Comparison of ENCODE assay signal across 8 mouse cellular contexts in the genomic region with DNA sequence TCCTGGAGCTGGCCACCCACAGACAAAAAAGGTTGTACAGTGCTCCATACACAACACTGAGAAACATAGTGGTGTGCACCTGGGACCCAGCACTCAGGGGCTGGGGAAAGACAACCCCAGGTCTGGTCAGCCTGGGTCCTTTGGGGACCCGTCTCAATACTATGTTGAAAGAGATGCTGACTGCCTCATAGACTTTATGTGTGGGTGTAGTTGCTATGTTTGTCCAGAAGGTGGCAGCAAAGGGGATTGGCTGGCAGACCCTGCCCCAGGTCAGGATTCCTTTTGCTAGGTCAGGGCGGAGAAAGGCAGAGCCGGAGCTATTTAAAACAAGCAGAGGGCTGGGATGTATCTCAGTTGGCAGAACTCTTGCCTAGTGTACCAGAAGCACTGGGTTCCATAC.
DNase-seq lines count a peak whose midpoint lies in the region; ATAC-seq and TF ChIP-seq lines count a peak whose summit lies in the region.

No protein-coding gene starts in this region.

- H3K9me3 ChIP-seq in lung, embryonic 14.5 days (ENCODE audit: low read depth, low read length): no peaks in the 10 kb centered on the region

- H3K4me2 ChIP-seq in lung, embryonic 14.5 days: no peak overlapping the region

- H3K4me1 ChIP-seq in lung, embryonic 14.5 days (ENCODE audit: insufficient read depth): no peaks in the 10 kb centered on the region

- H3K4me3 ChIP-seq in gastrocnemius, adult 2 months: no peak overlapping the region
- no peak overlapping the region for H3K4me3 ChIP-seq in C2C12 (ENCODE audit: insufficient read depth, poor library complexity, severe bottlenecking)
- no peak overlapping the region for H3K4me3 ChIP-seq in lung, embryonic 14.5 days (ENCODE audit: low read depth, low read length)

- no peak overlapping the region for H3K9ac ChIP-seq in lung, embryonic 14.5 days

- H3K79me3 ChIP-seq in C2C12 (ENCODE audit: low read depth): no peaks in the 10 kb centered on the region

- peak; percentile 75 for TF ChIP-seq CTCF in gastrocnemius, adult 2 months (IDR thresholded peaks at IDR 0.05)
- TF ChIP-seq CTCF in C2C12 (IDR thresholded peaks at IDR 0.05; ENCODE audit: control insufficient read depth, insufficient read depth, insufficient read length): peak; percentile 7
- TF ChIP-seq CTCF in lung, embryonic 14.5 days (IDR thresholded peaks at IDR 0.05; ENCODE audit: low read depth): peak; percentile 87

- peak; percentile 47 for DNase-seq in gastrocnemius, adult 2 months
- no peak for DNase-seq in gastrocnemius, postnatal 36 days
- DNase-seq in cerebellum, postnatal 14 days: peak; percentile 78 to 81
- DNase-seq in lung, embryonic 14.5 days: peak; percentile 81
- peak; percentile 43 for DNase-seq in skeletal muscle tissue, adult 2 months (ENCODE audit: low read depth, low spot score)
- DNase-seq in urinary bladder, postnatal 36 days (ENCODE audit: low spot score in 2 of 2): no peak

- H3K27ac ChIP-seq in gastrocnemius, adult 2 months: no peak overlapping the region
- no peak overlapping the region for H3K27ac ChIP-seq in lung, embryonic 14.5 days (ENCODE audit: low read depth)

- intact Hi-C loops in gastrocnemius, adult 2 months (cut with DNase I): no loop called here
- intact Hi-C loops in gastrocnemius, postnatal 36 days (cut with DNase I): no loop called here

- H3K79me2 ChIP-seq in C2C12 (ENCODE audit: control insufficient read depth, insufficient read depth): no peaks in the 10 kb centered on the region

- WGBS in lung, embryonic 14.5 days: 19% methylated on average over 3 of the region's 3 CpGs

- no peak overlapping the region for H3ac ChIP-seq in C2C12 (ENCODE audit: control insufficient read depth, insufficient read length, low read depth)

- ATAC-seq in hematopoietic stem cell, adult 5-6 weeks (replicated peaks in 1 of 2; ENCODE audit: insufficient read depth in 1 of 2, low FRiP score in 2 of 2, low TSS enrichment in 1 of 2, low read depth in 1 of 2, poor library complexity in 2 of 2, severe bottlenecking in 2 of 2): peak; percentile 62 to 74; a peak in 3 of 4 replicates
- no peak; the same call in 1 of the 2 replicates for ATAC-seq in lung, embryonic 14.5 days (ENCODE audit: insufficient read depth)

- H3K36me3 ChIP-seq in C2C12 (ENCODE audit: control insufficient read depth, insufficient read depth): no peaks in the 10 kb centered on the region
- H3K36me3 ChIP-seq in lung, embryonic 14.5 days (ENCODE audit: insufficient read depth): no peaks in the 10 kb centered on the region

- peaks cover 21% of the 10 kb centered on the region for H3K27me3 ChIP-seq in C2C12 (ENCODE audit: control insufficient read depth, insufficient read depth, insufficient read length)
- H3K27me3 ChIP-seq in lung, embryonic 14.5 days (ENCODE audit: insufficient read depth, low read length): no peaks in the 10 kb centered on the region

TF ChIP-seq in C2C12, 6 proteins besides CTCF, POLR2A, EP300 and RAD21:
- TF ChIP-seq MYOD1 (IDR thresholded peaks at IDR 0.05; ENCODE audit: control insufficient read depth, insufficient read length, low read depth): no peak
- TF ChIP-seq USF1 (IDR thresholded peaks at IDR 0.05; ENCODE audit: low read depth): no peak
- no peak for TF ChIP-seq MAX (IDR thresholded peaks at IDR 0.05)
- TF ChIP-seq MYOG (IDR thresholded peaks at IDR 0.05; ENCODE audit: control insufficient read depth, extremely low read depth, insufficient read length): no peak
- no peak for TF ChIP-seq FOSL1 (IDR thresholded peaks at IDR 0.05; ENCODE audit: insufficient read depth, low read length, poor library complexity, severe bottlenecking)
- no peak for TF ChIP-seq CEBPB (IDR thresholded peaks at IDR 0.05; ENCODE audit: low read depth)

Comparison
In these comparisons a context has a peak if more than half of its experiments do, and no peak if none do; other contexts are left out.
1. DNase-seq: peak in gastrocnemius, adult 2 months (single experiment), cerebellum, postnatal 14 days (2 of 2), lung, embryonic 14.5 days (single experiment) and skeletal muscle tissue, adult 2 months (single experiment); none in gastrocnemius, postnatal 36 days (0 of 2) and urinary bladder, postnatal 36 days (0 of 2).
2. CTCF ChIP-seq: peak in every context shown above with its lines; median percentile 87 in lung, embryonic 14.5 days; 75 in gastrocnemius, adult 2 months; 7 in C2C12.